Mouse (Mus musculus): ENCODE measurements at regions not wholly inside any gene's neighbourhood (a gene's known extent, or its start where the extent isn't known, plus 50 kb on each side); places are given as distances from the start of the nearest gene placed in this dataset.

DNA sequence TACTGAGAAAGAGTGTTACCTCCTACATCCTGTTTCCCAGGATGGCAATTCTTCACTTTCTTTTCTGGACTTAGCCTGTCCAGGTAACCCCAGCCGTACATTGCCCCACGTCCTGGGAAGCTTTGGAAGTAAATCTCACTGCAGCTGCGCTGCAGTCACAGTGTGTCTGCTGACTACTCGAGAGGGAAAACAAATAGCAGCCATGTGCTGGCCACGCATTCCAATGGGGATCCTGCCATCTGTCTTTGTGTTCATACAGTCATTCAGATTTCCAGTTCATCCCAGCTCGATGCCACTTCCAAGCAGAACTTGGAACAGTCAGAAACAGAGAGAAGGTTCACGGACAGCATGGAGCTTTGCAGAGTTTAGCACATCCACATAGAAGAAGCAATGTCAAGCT, 690.2 kb upstream of the Acvr2a start:
- TF ChIP-seq POLR2A (IDR thresholded peaks at IDR 0.05; ENCODE audit: borderline replicate concordance, extremely low read depth, insufficient read depth, insufficient read length, poor library complexity, severe bottlenecking), result no peak
- no peak for TF ChIP-seq CTCF (IDR thresholded peaks at IDR 0.05; ENCODE audit: borderline replicate concordance, extremely low read depth, insufficient read depth, insufficient read length)
